Mouse (Mus musculus) right cerebral cortex, postnatal 25 days (tissue): ENCODE data around the gene Zyg11a.
"Not testable (repeated sequence)": the region's sequence is repeated elsewhere in the genome, so short reads cannot be mapped to it uniquely, and the experiment has no call there.

ENCODE experiments used
- DNase-seq: peaks from one replicate; pipeline ENCODE4 v3.0.0; 2022

Zyg11a gene

DNA sequence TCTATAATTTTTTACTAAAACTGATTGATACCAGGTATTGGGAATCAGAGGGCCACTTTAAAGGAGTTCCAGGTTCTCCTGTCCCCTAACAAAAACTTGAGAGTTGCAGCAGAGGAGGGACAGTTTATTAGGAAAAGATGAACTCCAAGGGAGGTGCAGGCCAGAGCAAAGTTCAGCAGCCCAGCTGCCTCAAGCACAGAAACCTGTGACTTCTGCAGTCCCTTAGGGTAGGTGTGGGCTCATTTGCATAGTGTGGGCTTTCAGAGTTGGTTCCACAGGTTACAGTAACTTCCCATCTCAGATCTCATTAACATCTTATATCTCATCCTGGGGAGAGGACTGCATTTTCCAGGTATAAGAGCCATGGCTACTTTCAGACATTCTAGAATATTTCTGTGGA, 74.1 kb downstream of the Zyg11a start:
- no peak for DNase-seq

DNA sequence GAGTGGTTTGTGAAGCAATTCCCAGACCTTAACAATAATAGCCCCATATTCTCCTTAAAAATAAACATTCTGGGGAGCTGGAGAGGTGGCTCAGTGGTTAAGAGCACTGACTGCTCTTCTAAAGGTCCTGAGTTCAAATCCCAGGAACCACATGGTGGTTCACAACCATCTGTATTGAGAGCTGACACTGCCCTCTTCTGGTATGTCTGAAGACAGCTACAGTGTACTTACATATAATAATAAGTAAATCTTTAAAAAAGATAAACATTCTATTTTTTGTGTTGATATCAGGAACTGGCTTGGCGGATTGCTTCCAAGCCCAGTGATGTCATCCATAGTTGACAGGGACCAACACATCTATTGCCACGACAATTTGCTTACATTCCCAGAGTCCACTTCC, 74.7 kb downstream of the Zyg11a start:
- not testable (repeated sequence) for DNase-seq

DNA sequence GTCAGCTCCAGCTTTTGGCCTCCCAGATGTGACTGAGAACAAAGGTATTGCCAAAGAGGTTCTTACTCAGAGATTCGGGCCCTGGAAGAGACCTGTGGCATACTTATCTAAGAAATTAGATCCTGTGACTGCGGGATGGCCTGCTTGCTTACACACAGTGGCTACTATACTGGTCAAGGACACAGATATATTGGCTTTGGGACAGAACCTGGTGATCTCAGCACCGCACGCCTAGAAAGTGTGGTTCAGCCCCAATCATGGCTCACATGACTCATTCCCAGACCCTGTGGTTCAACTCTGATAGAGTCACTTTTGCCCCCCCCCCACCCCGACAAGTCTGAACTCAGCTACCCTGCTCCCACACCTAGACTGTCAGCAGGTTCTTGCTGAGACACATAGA, 80.9 kb downstream of the Zyg11a start:
- no peak for DNase-seq
